In the genomic region with DNA sequence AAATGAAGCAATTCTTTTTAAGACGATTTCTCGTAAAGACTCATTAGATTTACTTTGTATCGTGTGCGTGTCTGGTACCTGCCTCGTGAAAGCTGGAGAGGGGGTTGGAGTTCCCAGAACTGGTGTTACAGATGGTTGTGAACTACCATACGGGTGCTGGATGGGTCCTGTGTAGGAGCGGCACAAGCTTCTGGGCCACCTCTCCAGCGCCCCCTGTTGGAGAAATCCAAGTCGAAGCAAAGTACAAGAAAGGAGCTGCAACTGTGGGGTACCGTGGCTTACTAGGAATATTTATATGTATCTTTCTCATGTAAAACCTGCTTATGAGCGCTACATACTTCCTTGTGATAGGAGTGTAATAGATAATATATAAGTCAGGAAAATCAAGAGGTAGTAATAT, we compare ENCODE assay signal across 9 mouse cellular contexts.
DNase-seq lines count a peak whose midpoint lies in the region; TF ChIP-seq lines count a peak whose summit lies in the region.
"Had no signal": no experiment of that assay in that cellular context is flagged by ENCODE, and none has a peak within 500 bp of the region (broad histone marks: within the 10 kb centered on the region; RNA-seq: fewer than 3 reads in every experiment).

No protein-coding gene starts in this region.

- no peak overlapping the region for H3K27ac ChIP-seq in layer of hippocampus, adult 2 months
- H3K27ac ChIP-seq: embryonic facial prominence, embryonic 15.5 days had no signal

- H3K4me3 ChIP-seq in layer of hippocampus, adult 2 months, result no peak overlapping the region
- H3K4me3 ChIP-seq: embryonic facial prominence, embryonic 15.5 days had no signal

- peak; percentile 62 for TF ChIP-seq CTCF in layer of hippocampus, adult 2 months (conservative IDR thresholded peaks at IDR 0.05)

- DNase-seq in layer of hippocampus, adult 2 months (ENCODE audit: low spot score in 2 of 2), result no peak
- DNase-seq in layer of hippocampus, adult 8-10 months (ENCODE audit: low spot score in 2 of 2), result no peak
- DNase-seq in NIH3T3 (ENCODE audit: low read depth), result peak; percentile 30
- peak; percentile 6 for DNase-seq in c-Kit-positive CD71-positive TER-119-negative erythroid progenitor cells, embryonic 14.5 days (ENCODE audit: low read depth)
- DNase-seq in lung, postnatal 36 days, result peak; percentile 29
- no peak for DNase-seq in heart, adult 8-10 months (ENCODE audit: low spot score)
- DNase-seq in right cerebral cortex, postnatal 10 days (ENCODE audit: low spot score in 2 of 2), result no peak
- no peak for DNase-seq in layer of hippocampus, adult 11-12 months (ENCODE audit: low spot score)

Comparison
In these comparisons a context has a peak if more than half of its experiments do, and no peak if none do; other contexts are left out.
1. DNase-seq: peak in NIH3T3 (single experiment), c-Kit-positive CD71-positive TER-119-negative erythroid progenitor cells, embryonic 14.5 days (single experiment) and lung, postnatal 36 days (single experiment); none in layer of hippocampus, adult 2 months (0 of 2), layer of hippocampus, adult 8-10 months (0 of 2), heart, adult 8-10 months (single experiment), right cerebral cortex, postnatal 10 days (0 of 2) and layer of hippocampus, adult 11-12 months (single experiment).